Mouse (Mus musculus): ENCODE data around the gene Postn. TPM values are rescaled to one million over a fixed set of nuclear protein-coding genes. Genes with fewer than 3 reads are reported as not detected.

Postn gene
- polyA plus RNA-seq, 1 experiment, result 0.94 TPM

DNA sequence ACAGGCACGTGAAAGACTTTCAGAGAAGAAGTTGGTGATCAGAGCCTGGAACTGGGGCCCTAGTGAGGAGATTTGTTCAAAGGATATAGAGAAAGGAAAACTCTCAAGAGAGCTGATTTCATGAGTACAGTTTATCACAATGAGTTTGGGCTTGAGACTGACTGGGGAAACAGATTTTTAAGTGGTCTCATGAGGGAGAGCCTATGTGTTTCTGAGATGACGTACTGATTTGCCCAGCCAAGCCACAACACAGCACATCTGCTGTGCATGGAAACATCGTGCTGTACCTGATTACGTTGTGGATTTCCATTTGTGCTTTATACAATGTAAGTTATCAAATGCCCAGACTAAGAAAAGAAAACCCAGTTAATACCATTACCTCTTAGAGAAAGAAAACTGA lies 71.7 kb downstream of the Postn start:
- TF ChIP-seq POLR2A (IDR thresholded peaks at IDR 0.05; ENCODE audit: control insufficient read depth, low read depth, low read length), result no peak
- no peak for TF ChIP-seq CTCF (IDR thresholded peaks at IDR 0.05; ENCODE audit: control insufficient read depth, insufficient read depth, insufficient replicate concordance, low read depth, low read length)
- Histone ChIP-seq H3K36me3 (ENCODE audit: control insufficient read depth, insufficient read depth, low read length) (no peaks in the 10 kb centered on the region), H3K27me3 (ENCODE audit: control insufficient read depth, insufficient read depth, low read length) (no peaks in the 10 kb centered on the region), H3K4me1 (ENCODE audit: control insufficient read depth, insufficient read depth, low read length) (no peaks in the 10 kb centered on the region), H3K4me3 (ENCODE audit: control insufficient read depth, low read depth, low read length) (no peak overlapping the region), H3K27ac (ENCODE audit: control insufficient read depth, insufficient read depth, low read depth, low read length) (no peak overlapping the region)

DNA sequence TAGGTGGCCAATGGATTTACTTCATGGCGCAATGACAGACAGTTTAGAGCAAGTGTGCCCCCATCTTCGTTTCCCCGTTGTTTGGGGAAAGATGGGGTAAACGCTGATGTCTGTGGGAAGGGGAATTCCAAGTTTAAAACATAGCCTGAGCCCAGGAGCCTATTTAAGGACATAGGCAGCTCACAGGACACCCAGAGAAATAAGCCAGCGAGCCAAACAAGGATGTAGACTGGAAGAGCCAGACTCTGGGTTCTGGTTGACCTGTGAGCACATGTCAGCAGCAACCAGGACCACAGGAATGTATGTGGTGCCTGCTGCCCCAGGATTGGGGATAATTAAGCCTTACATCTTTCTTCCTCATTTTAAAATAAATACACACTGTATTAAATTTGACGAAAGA lies 73.7 kb downstream of the Postn start:
- Histone ChIP-seq H3K27me3 (ENCODE audit: control insufficient read depth, insufficient read depth, low read length) (no peaks in the 10 kb centered on the region), H3K36me3 (ENCODE audit: control insufficient read depth, insufficient read depth, low read length) (no peaks in the 10 kb centered on the region), H3K27ac (ENCODE audit: control insufficient read depth, insufficient read depth, low read depth, low read length) (no peak overlapping the region), H3K4me3 (ENCODE audit: control insufficient read depth, low read depth, low read length) (no peak overlapping the region), H3K4me1 (ENCODE audit: control insufficient read depth, insufficient read depth, low read length) (no peaks in the 10 kb centered on the region)
- TF ChIP-seq CTCF (IDR thresholded peaks at IDR 0.05; ENCODE audit: control insufficient read depth, insufficient read depth, insufficient replicate concordance, low read depth, low read length), result no peak
- TF ChIP-seq POLR2A (IDR thresholded peaks at IDR 0.05; ENCODE audit: control insufficient read depth, low read depth, low read length), result no peak

DNA sequence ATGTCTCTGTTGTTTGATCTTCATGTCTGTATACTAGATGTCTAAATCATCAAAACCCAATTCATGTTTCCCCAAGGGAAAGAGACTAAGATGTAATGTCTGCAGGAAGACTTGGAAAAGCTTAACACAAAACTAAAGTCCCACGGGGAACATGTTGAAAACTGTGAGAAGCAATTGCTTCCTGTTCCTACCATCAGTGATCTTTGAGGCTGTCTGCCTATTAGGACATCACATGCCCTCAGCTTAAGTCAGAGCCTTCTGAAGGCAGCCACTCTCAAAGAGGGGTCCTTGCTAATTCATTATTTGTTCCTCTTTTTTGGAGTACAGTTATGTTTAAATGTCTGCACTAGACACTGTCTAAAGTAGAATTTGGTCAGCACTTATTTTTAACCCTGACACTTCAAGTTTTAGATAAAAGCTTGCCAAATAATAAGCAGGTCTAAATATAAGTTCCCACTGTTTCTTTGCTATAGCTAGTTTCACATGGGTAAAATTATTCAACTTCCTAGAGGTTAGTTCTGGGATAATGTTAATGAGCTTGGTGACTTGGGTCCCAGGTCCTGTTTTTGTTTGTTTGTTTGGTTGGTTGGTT lies 75.6 kb downstream of the Postn start:
- Histone ChIP-seq H3K36me3 (ENCODE audit: control insufficient read depth, insufficient read depth, low read length) (no peaks in the 10 kb centered on the region), H3K27me3 (ENCODE audit: control insufficient read depth, insufficient read depth, low read length) (no peaks in the 10 kb centered on the region), H3K27ac (ENCODE audit: control insufficient read depth, insufficient read depth, low read depth, low read length) (no peak overlapping the region), H3K4me3 (ENCODE audit: control insufficient read depth, low read depth, low read length) (no peak overlapping the region), H3K4me1 (ENCODE audit: control insufficient read depth, insufficient read depth, low read length) (no peaks in the 10 kb centered on the region)
- TF ChIP-seq CTCF (IDR thresholded peaks at IDR 0.05; ENCODE audit: control insufficient read depth, insufficient read depth, insufficient replicate concordance, low read depth, low read length) (no peak), POLR2A (IDR thresholded peaks at IDR 0.05; ENCODE audit: control insufficient read depth, low read depth, low read length) (no peak)

Other genes with a start within 250 kb of the Postn start
- gene Trpc4, start 205.1 kb upstream of the Postn start, polyA plus RNA-seq (2012; rRNA removed), result 0.04 TPM in 1 of 2 replicates, not detected in the other